Mouse (Mus musculus): ENCODE results near the gene Nin.

The Nin gene

DNA sequence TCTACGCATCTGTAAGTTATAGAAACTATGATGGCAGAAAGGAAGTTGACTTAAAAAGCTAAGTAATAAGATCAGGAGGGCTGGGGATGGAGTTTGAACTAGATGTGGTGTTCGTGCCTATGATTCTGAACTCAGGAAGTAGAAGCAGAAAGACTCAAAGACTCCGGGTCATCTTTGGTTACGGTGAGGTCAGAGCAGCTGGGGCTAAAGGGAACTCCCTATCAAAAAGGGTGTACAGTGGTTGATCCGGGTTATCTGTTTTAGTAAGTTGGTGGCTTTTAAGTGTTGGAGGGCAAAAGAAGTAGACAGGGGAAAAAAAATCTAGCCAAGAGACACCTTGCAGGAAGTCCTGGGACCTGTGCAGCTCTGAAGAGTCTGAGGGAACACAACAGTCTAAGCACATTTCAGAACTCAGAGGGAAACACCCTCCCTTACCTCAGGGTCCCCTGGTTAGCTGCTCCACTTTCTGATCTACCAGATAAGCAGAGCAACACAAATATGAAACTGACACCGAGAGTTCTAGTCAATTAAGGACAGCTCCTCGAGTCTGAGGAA, 35.0 kb downstream of the Nin start:
- no peak for DNase-seq

DNA sequence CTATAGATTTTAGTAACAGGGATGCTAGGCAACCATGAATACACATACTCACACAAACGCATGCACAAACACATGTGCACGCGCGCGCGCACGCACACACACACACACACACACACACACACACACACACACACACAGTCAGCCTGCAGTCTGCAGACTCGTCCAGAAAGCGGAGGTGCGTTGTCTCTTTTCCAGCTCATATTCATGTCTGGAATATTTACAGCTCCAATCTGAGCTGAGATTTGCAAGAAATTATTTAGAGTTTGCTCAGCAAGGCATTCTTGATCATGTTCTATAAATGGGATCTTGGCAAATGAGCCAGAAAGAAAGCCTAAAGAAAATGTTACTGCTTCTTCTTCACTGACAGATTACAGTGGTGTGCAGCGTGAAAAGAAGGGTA, 37.0 kb downstream of the Nin start:
- no peak for DNase-seq

DNA sequence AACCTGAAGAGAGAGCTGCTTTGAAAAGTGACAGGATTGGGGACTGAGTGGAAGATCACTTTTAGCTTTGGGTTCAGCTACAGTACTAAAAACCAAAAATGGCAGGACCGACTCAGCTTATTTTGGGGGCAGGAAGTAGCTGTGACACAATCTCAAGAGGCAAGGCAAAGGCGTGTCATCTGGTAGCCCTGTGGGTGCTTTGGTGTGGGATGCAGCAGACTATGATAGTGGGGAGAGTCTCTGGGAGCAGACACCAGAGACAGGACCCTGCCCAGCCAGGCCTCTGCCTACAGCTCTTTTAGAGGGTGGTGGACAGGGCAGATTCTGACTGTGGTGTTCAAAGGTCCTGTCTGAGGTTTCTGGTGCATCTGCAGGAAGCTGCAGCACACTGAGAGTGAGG, 38.5 kb downstream of the Nin start:
- peak; percentile 45 for DNase-seq

DNA sequence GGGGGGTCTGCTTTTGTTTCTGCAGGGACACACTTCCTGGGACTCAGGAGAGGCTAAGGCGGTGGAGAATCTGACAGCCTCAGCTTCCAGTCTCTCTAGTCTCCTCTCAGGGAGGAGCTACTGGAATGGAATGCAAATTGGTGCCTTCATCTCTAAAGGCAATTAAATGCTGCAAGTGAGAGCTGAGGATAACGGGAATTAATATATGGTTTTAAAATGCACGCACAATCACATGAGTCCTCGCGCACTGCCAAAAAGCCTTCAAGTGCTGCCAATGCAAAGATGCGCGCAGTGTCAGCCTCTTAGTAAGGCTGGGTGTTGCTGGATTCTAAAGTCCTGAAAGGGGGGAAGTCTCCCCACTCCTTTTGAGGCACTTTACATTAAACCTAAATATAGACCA, 42.6 kb downstream of the Nin start:
- no peak for DNase-seq

DNA sequence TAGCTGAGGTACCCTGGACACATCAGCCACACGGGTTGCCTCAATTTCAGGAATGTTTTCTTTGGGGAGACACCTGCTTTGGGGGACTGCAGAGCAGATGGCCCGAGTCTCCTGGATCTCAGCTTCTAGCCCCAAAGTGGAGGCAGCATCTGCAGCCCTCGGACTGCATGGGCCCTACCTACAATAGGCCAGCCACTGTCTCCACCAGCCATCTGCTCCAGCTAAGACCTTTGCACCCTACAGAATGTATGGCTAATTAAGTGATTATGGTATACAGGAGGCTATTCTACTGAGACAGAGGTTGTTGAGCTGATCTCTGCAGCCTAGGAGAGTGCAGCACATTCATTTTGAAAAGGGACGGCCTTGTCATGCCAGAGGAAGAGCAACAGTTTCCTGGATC, 43.2 kb downstream of the Nin start:
- DNase-seq = no peak

DNA sequence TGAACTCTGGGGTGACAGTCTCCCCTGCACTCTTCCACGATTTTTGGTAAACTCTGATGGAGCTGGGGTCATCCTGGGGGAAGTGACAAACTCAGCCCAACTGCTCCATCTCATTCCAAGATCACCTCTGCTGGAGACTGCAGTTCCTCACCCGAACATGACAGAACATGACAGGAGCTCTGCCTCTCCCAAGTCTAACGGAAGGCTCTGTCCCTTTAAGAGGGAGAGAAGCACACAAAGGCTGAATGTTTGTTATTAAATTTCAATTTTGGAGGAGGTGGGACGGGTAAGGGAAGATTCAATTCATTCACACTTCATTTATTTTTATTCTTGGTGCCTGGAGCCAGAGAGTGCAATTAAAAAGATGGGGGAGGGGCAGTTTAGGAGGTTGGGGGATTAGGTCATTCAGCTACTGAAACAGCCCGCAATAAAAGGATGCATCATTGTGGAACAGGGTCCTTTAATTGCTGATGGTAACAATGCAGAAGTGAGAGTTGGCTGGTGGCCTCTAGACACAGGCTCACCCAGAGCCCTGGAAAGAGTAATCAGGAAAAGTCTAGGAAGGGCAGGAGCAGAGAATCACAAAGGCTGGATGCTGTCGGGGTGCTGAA, 44.8 kb downstream of the Nin start:
- no peak for DNase-seq

DNA sequence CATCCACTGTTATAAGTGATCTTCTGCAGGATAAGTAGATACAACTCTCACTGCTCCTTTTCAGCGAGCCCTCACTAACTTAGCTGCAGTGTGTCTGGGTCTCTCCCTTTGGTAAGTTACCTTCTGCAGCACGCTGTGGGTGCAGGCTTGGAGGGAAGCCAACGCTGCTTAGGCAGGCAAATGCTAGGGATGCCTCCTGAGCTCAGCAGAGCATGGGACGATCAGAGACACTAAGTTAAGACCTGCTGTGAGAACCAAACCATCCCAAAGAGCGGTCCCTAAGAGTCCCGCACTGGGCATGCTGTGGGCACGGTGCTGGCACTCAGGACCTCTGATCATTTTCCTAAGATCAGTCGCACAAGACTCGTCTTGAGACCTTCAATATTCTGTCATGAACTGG, 45.7 kb downstream of the Nin start:
- DNase-seq = no peak

DNA sequence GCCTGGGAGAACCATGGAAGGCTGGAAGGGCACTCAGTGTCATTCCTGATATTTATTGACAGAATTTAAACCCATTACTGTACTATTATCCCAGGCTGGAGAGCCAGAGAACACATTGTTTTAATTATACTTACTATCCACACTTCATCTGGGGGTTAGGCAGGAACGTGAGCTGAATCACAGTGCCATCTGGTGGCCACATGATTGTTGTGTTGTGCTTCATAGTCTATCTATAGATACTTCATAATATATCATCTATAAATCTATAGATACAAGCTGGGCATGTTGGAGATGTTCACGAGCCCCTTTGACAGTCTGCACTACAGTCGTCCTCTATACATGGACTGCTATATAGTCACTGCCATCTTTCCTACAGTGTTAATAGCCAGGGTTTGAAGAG, 51.4 kb downstream of the Nin start:
- DNase-seq = peak; percentile 80

DNA sequence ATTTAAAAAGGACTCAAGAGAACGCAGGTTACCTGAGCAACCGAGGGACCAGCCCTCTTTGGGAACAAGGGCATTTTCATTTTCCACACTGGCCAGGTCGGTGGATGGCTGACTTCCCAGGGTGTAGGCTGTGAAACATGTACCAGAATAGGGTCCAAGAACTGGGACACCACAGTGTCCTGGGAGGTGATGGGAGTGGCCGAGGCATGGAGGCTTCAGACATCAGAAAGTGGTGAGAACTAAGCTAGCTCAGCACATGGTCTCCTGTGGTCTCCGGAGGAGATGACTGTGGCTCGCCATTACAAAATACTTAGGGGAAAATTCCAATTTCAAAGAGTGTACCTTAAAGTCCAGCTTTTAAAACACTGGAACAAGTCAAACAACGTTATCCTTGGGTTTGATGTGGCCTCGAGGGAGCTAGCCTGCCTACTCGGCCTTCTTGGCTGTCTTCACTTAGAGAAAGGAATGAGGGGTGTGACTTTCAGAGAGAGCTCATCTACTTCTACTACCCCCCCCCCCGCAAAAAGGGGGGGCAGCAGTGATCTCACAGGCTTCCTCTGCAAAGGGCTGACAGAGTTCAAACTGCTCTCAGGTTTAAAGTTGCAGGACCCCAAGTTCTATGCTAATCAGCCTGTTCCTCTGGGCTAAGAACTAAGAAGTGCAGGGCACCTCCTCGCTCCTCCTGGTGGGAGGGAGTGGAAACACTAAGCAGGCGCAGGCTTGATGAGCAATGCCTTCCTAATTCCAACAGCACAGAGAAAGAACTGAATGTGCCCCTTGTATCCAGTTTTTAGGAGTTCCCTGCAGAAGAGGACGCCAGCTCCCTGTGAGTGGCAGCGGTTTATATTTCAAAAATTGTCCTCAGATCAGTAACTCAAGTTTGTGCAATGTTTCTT, 54.3 kb downstream of the Nin start:
- peak; percentile 41 for DNase-seq

DNA sequence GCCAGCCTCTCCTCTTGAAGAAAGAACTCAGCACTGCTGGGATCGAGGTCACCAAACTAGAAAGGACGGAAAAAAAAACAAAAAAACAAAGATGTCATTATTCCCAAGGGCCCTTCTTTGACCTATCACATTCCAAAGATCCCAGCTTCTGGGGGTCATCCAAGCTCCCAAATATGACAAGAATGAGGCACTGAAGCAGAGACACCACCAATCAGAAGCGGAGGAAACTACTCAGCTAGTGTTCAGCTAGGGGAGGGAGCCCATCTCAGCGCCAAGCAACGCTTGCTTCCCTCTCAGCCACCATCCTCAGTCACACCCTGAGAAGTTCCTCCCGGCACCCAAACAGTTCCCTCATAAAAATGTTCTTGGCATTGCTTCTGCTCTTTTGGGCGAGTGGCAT, 62.8 kb downstream of the Nin start:
- DNase-seq = no peak

DNA sequence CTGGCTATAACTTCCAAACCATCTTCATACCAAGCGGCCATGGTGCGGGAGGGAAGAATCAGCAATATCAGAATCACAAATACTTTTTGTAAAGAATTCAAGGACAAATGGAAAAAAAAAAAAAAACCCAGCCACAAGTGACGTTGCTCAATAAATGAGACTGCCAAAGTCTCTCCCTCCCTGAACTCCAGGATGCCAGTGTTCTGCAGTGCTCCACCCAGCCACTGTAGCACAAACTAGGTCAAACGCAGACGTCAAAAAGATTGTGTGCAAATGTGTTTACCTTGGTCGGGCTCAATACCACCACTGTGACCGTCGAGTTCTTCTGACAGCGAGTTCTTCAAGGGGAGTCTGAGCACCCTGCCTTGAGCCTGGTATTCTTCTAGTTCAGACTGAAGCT, 64.8 kb downstream of the Nin start:
- no peak for DNase-seq

DNA sequence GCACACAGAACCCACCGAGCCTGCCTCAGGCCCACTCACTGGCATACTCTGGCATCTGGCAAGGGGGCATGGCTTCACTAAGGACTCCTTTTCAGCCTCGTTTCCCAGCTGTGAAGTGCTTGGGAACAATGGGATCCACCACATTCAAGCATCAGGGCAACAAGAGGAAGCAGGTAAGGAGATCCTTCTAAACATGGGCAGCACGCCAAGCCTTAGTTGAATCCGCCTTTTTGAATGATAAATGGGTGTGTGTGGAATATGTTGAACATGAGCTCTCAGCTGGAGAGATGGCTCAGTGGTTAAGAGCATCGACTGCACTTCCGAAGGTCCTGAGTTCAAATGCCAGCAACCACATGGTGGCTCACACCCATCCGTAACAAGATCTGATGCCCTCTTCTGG, 66.2 kb downstream of the Nin start:
- no peak for DNase-seq

DNA sequence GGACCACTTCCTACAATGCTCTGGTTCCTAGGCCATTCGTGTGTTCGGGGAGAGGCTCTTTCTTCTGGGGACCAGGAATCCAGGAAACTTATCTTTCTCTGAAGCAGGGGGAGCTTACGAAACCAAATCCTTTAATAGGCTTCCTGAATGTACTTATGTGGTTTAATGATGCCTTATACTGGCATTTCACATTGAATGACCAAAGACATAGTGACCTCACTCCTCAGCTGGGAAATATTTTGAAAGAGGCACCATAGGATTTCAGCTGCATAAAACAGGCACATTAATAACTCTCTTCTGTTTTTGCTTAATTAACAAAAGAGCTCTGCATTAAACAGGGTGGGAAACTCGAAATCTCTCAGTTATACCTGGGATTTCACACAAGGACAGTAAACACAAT, 69.2 kb downstream of the Nin start:
- no peak for DNase-seq

DNA sequence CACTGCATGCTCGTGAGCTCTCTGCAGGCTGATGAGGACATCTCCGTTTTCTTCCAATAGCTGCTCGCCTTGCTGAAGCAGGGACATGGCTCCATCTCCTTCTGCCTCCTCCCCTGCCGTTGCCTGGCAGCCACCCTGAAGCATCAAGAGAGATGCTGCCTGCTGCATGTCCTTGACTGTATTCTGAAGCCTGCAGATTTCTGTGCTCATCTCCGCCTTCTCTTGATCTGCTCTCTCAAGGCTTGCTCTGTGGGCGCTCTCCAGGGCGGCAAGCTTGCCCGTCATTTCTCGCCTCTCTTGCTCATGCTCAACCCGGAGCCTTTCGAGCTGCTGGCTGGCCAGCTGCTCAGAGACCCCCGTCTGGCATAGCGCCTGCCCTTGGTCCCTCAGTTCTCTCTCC, 70.1 kb downstream of the Nin start:
- DNase-seq = no peak

DNA sequence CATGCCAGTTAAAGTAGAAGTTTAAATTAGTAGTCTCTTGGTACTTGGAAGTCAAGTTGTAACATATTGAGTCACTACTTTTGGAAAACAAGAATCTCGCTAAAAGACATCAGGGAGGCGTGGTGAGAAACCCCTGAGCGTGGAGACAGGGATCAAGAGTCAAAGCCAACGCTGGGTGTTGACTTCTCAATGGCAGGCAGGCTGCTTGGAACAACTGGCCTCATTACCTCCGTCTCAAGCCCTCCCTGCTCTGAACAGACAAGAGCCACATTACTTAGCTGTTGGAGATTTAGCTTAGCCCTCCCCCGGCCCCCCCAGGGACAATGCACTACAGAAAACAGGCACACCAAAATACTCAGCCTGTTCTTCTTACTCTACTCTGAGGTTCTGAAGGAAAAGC, 72.5 kb downstream of the Nin start:
- no peak for DNase-seq

DNA sequence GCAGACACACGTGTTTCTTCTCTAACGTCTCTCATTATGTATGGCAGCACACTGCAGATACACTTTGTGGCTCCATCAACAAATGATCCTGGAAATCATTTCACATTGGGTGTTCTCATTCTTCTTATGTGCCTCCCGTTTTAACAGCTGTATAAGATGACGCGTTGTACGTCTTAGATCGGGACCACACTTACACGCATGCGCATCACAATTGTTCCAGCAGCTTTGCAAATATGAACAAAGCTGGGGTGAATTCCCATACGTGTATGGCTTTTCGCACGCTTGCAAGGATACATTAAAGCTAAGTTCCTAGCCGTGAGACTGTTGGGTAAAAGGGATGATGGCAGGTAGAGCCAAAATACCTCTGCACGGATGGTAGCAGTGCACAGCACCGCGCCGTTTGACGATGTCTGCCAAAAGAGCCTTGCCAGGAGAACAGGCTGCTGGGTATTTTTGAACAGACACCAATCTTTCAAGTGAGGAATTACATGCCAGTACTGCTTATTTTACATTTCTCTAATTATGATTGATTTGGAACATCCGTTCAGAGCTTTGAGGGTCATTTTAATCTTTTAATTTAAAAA, 76.7 kb downstream of the Nin start:
- no peak for DNase-seq

DNA sequence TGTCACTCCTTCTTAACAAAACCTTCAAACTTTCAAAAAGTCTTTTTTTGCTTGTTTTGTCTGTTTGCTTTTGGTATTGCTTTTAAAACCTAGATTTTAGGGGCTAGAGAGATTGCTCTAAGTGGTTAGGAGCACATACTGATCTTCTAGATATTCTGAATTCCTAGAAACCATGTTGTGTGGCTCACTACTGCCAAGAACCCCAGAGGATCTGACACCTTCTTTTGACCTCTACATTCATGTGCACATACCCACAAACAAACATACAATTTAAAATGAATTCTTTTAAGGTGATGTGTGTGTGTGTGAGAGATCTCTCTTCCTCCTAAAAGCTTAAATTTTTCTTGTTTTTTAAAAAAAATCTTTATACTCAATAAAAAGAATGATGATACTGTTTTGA, 87.3 kb downstream of the Nin start:
- no peak for DNase-seq

DNA sequence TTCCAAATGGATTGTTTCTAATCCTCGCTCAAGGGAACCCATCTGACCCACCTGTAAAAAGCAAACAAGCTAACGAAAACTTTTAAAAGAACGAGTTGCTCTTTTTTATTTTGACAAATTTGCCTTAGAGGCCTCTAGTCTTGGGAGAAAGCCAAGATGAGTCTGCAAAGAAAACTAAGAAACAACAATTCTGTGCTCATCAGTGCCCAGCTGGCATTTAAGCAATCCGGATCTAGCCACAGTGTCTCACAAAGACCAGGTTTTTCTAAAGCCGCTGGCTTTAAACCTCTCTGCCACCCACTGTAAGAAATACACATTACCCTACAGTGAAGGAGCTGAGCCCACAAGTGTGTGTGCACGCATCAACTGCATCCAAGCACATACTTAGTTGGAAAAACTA, 88.1 kb downstream of the Nin start:
- no peak for DNase-seq

DNA sequence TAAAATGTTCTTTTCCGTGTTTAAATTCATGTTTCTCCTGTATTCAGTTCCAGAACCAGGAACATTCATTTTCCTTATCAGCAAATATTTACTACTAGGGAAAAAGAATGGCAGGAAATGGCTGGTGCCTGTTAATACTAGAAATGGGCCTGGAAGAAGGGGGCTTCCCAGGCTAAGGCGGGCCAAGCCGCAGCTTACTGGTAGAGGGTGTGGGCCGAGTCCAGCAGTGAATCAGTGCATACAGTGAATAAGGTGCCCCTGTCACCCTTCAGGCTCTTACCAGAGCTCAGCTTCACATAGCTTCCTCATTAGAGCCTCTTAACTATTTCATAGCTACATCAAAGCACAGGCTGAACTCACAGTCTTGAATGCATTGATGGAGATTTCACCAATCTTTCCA, 89.9 kb downstream of the Nin start:
- no peak for DNase-seq

DNA sequence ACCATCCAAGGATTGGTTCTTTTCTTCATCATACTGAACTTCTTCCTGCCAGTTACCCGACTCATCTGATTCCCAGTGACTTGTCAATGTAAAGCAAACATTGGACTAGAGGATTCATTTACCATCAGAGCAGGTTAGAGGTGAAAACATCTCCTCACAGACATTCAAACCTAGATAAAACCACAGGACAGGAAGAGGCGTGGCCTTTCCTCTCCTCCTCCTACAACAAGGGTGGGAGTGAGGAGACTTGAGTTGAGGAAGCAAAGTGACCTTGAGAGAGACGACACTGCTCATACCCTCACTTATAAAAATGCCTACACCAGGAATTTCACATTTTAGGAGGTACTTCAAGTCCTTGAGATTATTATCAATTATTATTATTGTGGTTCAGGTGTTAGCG, 95.4 kb downstream of the Nin start:
- peak; percentile 46 for DNase-seq

DNA sequence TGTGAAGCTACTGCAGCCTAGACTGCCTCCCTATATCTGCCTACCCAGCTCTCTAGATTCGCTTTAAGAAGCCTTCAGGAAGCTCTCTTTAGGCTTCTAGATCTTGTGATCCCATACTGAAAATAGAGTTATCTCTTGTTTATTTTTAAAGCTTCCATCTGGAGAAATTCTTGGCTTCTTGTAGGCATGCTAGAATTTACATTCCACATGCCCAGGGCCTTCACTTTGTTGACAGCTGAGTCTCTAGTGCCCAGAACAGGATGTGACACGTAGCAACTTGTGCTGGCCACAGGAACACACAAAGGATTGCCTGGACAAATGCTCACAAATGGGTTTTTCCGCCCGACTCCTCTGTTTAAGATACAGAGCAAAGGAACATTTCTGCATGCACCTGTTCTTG, 97.6 kb downstream of the Nin start:
- no peak for DNase-seq

DNA sequence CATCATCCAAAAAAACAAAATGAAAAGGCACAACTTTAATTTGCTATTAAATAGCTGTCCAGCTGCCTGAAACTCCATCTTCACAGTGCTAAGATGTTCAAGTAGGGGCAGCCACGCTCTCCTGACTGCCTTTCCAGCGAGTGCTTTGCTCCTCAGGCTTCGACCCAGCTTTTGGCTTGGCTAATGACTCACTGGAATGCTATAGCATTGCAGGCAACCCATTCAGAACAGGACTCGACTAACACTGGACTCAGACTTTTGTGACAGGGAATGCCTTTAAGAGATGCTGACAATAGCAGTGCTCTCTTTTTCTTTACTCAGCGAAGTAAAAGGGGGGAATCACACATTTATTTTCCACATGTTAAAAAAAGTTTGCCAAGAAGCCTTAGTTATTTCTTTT, 101.8 kb downstream of the Nin start:
- no peak for DNase-seq

DNA sequence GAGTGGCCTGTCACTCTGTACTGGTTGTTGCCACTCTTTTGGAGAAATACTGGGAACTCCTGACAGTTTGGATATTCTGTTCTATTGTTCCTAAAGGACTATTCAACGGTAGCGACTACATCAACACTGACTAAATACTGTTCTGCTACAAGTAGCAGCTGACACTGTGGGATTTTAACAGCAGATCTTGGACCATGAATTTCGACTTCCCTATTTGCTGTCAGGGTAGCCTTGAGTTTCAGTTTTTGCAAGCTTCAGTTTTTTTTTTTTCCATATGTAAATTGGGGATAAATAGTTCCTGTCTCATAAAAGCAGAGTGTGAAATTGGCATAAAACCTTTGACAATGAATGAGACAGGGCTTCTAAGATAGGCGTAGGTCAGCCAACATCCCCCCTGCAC, 103.2 kb downstream of the Nin start:
- no peak for DNase-seq

DNA sequence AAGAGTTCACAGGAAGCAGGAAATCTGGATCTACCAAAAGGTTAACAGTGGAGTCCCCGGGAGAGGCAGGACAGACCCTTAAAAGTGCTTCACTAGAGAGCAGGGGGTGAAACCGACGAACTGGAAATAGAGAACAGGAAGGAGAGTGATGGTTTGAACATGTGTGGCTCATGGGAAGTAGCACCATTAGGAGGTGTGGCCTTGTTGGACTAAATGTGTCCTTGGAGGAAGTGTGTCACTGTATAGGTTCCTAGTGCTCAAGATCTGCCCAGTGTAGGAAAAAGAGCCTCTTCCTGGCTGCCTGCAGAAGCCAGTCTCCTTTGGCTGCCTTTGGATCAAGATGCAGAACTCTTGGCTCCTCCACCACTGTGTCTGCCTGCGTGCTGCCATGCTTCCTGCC, 108.4 kb downstream of the Nin start:
- DNase-seq = no peak

Measured in thymus, postnatal 4 days (tissue).